Mouse (Mus musculus) embryonic fibroblast, embryonic 13.5 days (primary cell): ENCODE measurements around the gene Thada. TPM values are rescaled to one million over a fixed set of nuclear protein-coding genes. Genes with fewer than 3 reads are reported as not detected.

Source experiments
- H3K27ac ChIP-seq: 2 replicates; pipeline ENCODE4 v1.5.1; 2012; ENCODE audit warnings: low read length, control low read depth, inconsistent platforms; ENCODE audit not compliant: insufficient read depth
- H3K4me1 ChIP-seq: 2 replicates; pipeline ENCODE4 v1.6.1; 2011; ENCODE audit warnings: low read length; ENCODE audit not compliant: control insufficient read depth, insufficient read depth
- H3K4me3 ChIP-seq: 2 replicates; pipeline ENCODE4 v1.5.1; 2011; ENCODE audit warnings: mild to moderate bottlenecking, control low read depth, low read length; ENCODE audit not compliant: insufficient read depth
- CTCF ChIP-seq: IDR thresholded peaks from 2 replicates; pipeline ENCODE4 v1.5.1; 2011; ENCODE audit warnings: mild to moderate bottlenecking, control low read depth, low read length, moderate library complexity, borderline replicate concordance; ENCODE audit not compliant: insufficient read depth
- POLR2A ChIP-seq: IDR thresholded peaks from 2 replicates; pipeline ENCODE4 v1.6.1; 2011; ENCODE audit warnings: low read depth, mild to moderate bottlenecking, control low read depth, low read length, moderate library complexity
- polyA plus RNA-seq: library from polyadenylated mRNA; stranded (reverse); fragments of >200 nt; gene quantifications from 2 replicates; pipeline ENCODE4 v1.2.4, GENCODE M21; 2011; ENCODE audit warnings: low read depth; ENCODE audit not compliant: missing spikeins, insufficient read length

The Thada gene
- polyA plus RNA-seq, 1 experiment = 20.3 TPM

GRCm38 (mm10) chr17:84363444-84363843, 102.6 kb downstream of the Thada start:
- no peak for TF ChIP-seq CTCF
- TF ChIP-seq POLR2A = no peak
- no peak overlapping the region for H3K27ac ChIP-seq
- H3K4me3 ChIP-seq = no peak overlapping the region
- no peaks in the 10 kb centered on the region; the same call in 1 of the 2 replicates for H3K4me1 ChIP-seq

- TF ChIP-seq POLR2A = no peak
- no peak for TF ChIP-seq CTCF
- no peak overlapping the region for H3K27ac ChIP-seq
- no peaks in the 10 kb centered on the region; the same call in 1 of the 2 replicates for H3K4me1 ChIP-seq
- H3K4me3 ChIP-seq = no peak overlapping the region
Measured at GRCm38 (mm10) chr17:84362581-84363286, 103.3 kb downstream of the Thada start.

- TF ChIP-seq POLR2A = no peak
- TF ChIP-seq CTCF = no peak
- H3K27ac ChIP-seq = no peak overlapping the region
- no peaks in the 10 kb centered on the region; the same call in 1 of the 2 replicates for H3K4me1 ChIP-seq
- no peak overlapping the region for H3K4me3 ChIP-seq
Measured at GRCm38 (mm10) chr17:84361006-84361405, 105.0 kb downstream of the Thada start.

GRCm38 (mm10) chr17:84359810-84360209, 106.2 kb downstream of the Thada start:
- no peak for TF ChIP-seq POLR2A
- no peak for TF ChIP-seq CTCF
- Histone ChIP-seq H3K4me3 (no peak overlapping the region), H3K4me1 (no peaks in the 10 kb centered on the region; the same call in 1 of the 2 replicates), H3K27ac (no peak overlapping the region)

- Histone ChIP-seq H3K4me1 (no peaks in the 10 kb centered on the region; the same call in 1 of the 2 replicates), H3K4me3 (no peak overlapping the region), H3K27ac (no peak overlapping the region)
- TF ChIP-seq CTCF (no peak), POLR2A (no peak)
Measured at GRCm38 (mm10) chr17:84358951-84359644, 106.9 kb downstream of the Thada start.

- H3K4me3 ChIP-seq = no peak overlapping the region
- H3K4me1 ChIP-seq = no peaks in the 10 kb centered on the region
- TF ChIP-seq POLR2A (no peak), CTCF (no peak)
- H3K27ac ChIP-seq = no peak overlapping the region
Measured at GRCm38 (mm10) chr17:84357776-84358175, 108.2 kb downstream of the Thada start.

GRCm38 (mm10) chr17:84356056-84356887, 109.7 kb downstream of the Thada start:
- H3K27ac ChIP-seq = no peak overlapping the region
- H3K4me3 ChIP-seq = no peak overlapping the region
- no peaks in the 10 kb centered on the region for H3K4me1 ChIP-seq
- TF ChIP-seq POLR2A (no peak), CTCF (no peak)

GRCm38 (mm10) chr17:84355006-84355405, 111.0 kb downstream of the Thada start:
- Histone ChIP-seq H3K27ac (no peak overlapping the region), H3K4me3 (no peak overlapping the region), H3K4me1 (no peaks in the 10 kb centered on the region)
- TF ChIP-seq POLR2A (no peak), CTCF (no peak)

GRCm38 (mm10) chr17:84353902-84354311, 112.1 kb downstream of the Thada start:
- peak overlapping the region; percentile 39; the same call in 1 of the 2 replicates for H3K27ac ChIP-seq
- TF ChIP-seq CTCF (no peak), POLR2A (no peak)
- no peak overlapping the region for H3K4me3 ChIP-seq
- H3K4me1 ChIP-seq = no peaks in the 10 kb centered on the region
